Mouse (Mus musculus) midbrain, postnatal 0 days (tissue): Measurements from ENCODE around the gene Bpifa3. TPM values are rescaled to one million over a fixed set of nuclear protein-coding genes. Genes with fewer than 3 reads are reported as not detected.

ENCODE experiments used
- ATAC-seq: fragments of 200-750 bp; cut with Nextera tagmentation; 2 replicates; pipeline ENCODE4 v1.8.0; 2017; ENCODE audit warnings: moderate number of reproducible peaks, mild to moderate bottlenecking, moderate TSS enrichment, moderate library complexity; ENCODE audit not compliant: low FRiP score
- DNase-seq: peaks from one replicate; pipeline ENCODE4 v3.0.0-alpha.2; 2015; ENCODE audit warnings: low spot score
- H3K27ac ChIP-seq: fragments of 300-500 bp; sonication (generic); 2 replicates; pipeline ENCODE4 v1.5.1; 2014; ENCODE audit warnings: low read depth, mild to moderate bottlenecking, low read length, mixed read lengths
- H3K27me3 ChIP-seq: fragments of 300-500 bp; sonication (generic); 2 replicates; pipeline ENCODE4 v1.6.1; 2014; ENCODE audit warnings: low read length, control low read depth, mixed read lengths; ENCODE audit not compliant: insufficient read depth
- H3K36me3 ChIP-seq: fragments of 300-500 bp; sonication (generic); 2 replicates; pipeline ENCODE4 v1.6.1; 2014; ENCODE audit warnings: low read length, control low read depth, mixed read lengths; ENCODE audit not compliant: insufficient read depth
- H3K4me1 ChIP-seq: fragments of 300-500 bp; sonication (generic); 2 replicates; pipeline ENCODE4 v1.6.1; 2014; ENCODE audit warnings: mild to moderate bottlenecking, control low read depth, antibody characterized with exemption, low read length, mixed read lengths; ENCODE audit not compliant: insufficient read depth
- H3K4me2 ChIP-seq: fragments of 300-500 bp; sonication (generic); 2 replicates; pipeline ENCODE4 v1.6.1; 2014; ENCODE audit warnings: low read depth, mild to moderate bottlenecking, low read length, mixed read lengths; ENCODE audit not compliant: poor library complexity, severe bottlenecking
- H3K4me3 ChIP-seq: fragments of 300-500 bp; sonication (generic); 2 replicates; pipeline ENCODE4 v1.5.1; 2014; ENCODE audit warnings: low read depth, mild to moderate bottlenecking, low read length, moderate library complexity
- H3K9ac ChIP-seq: fragments of 300-500 bp; sonication (generic); replicated peaks from 2 replicates; pipeline ENCODE4 v1.6.1; 2014; ENCODE audit warnings: mild to moderate bottlenecking, low read length, moderate library complexity, mixed read lengths; ENCODE audit not compliant: poor library complexity, severe bottlenecking
- H3K9me3 ChIP-seq: fragments of 300-500 bp; sonication (generic); 2 replicates; pipeline ENCODE4 v1.6.1; 2016; ENCODE audit warnings: low read length, control low read depth
- CTCF ChIP-seq: IDR thresholded peaks from 2 replicates; pipeline ENCODE4 v1.5.1; 2016; ENCODE audit warnings: antibody characterized with exemption, mild to moderate bottlenecking
- WGBS: fragments of 180-500 bp; shearing (Covaris S2); extraction: QIAGEN DNeasy Blood & Tissue Kit; methylation state at CpG from one replicate; pipeline ENCODE4 v1.1.7; 2014; 5-methylcytosine and 5-hydroxymethylcytosine counted together
- polyA plus RNA-seq: library from polyadenylated mRNA; unstranded; fragments of >200 nt; fragmentation: Nextera tagmentation; extraction: Ambion mirVana; gene quantifications from 2 replicates; pipeline ENCODE4 v1.2.1, GENCODE M21; 2015
- total RNA-seq: library from RNA; depleted of rRNA; stranded (reverse); fragments of >200 nt; gene quantifications from 2 replicates; pipeline ENCODE4 v1.2.3, GENCODE M21; 2014; rRNA removed

Gene Bpifa3
- total RNA-seq (not detected in 2 replicates), polyA plus RNA-seq (not detected in 2 replicates)

- WGBS: 70% methylated on average over 2 of the region's 2 CpGs
Observed at GRCm38 (mm10) chr2:154130120-154130519, at the start of gene Bpifa3. Bpifa3 (plus strand) TSS chr2:154130336.

GRCm38 (mm10) chr2:154097734-154098133 is 32.4 kb upstream of the Bpifa3 start:
- Histone ChIP-seq H3K9ac (no peak overlapping the region), H3K4me2 (no peak overlapping the region), H3K27ac (no peak overlapping the region), H3K4me3 (no peak overlapping the region), H3K4me1 (no peaks in the 10 kb centered on the region), H3K36me3 (no peaks in the 10 kb centered on the region), H3K9me3 (no peaks in the 10 kb centered on the region), H3K27me3 (no peaks in the 10 kb centered on the region)
- 54% methylated on average over 1 of the region's 1 CpGs for WGBS
- ATAC-seq (no peak), DNase-seq (peak; percentile 21)
- TF ChIP-seq CTCF: peak; percentile 54

More at GRCm38 (mm10) chr2:154130120-154130519, at the start of gene Bpifa3:
- no peaks in the 10 kb centered on the region for H3K4me1 ChIP-seq
- H3K9me3 ChIP-seq: no peaks in the 10 kb centered on the region
- ATAC-seq (no peak), DNase-seq (no peak)
- no peaks in the 10 kb centered on the region for H3K36me3 ChIP-seq
- TF ChIP-seq CTCF: no peak
- H3K9ac ChIP-seq: no peak within 1 kb of the TSS
- H3K4me2 ChIP-seq: no peak within 1 kb of the TSS
- no peak within 1 kb of the TSS for H3K27ac ChIP-seq
- H3K27me3 ChIP-seq: no peaks in the 10 kb centered on the region
- no peak within 1 kb of the TSS for H3K4me3 ChIP-seq

- TF ChIP-seq CTCF: no peak
- H3K4me2 ChIP-seq: no peak overlapping the region
- DNase-seq: no peak
- H3K9me3 ChIP-seq: no peaks in the 10 kb centered on the region
- H3K4me1 ChIP-seq: no peaks in the 10 kb centered on the region
- WGBS: 92% methylated on average over 3 of the region's 3 CpGs
- no peaks in the 10 kb centered on the region for H3K36me3 ChIP-seq
- H3K27ac ChIP-seq: no peak overlapping the region
- no peak for ATAC-seq
- H3K9ac ChIP-seq: no peak overlapping the region
- H3K4me3 ChIP-seq: no peak overlapping the region
- H3K27me3 ChIP-seq: no peaks in the 10 kb centered on the region
Observed at GRCm38 (mm10) chr2:154117381-154117780, 12.8 kb upstream of the Bpifa3 start.

GRCm38 (mm10) chr2:154142580-154142979 is 12.4 kb downstream of the Bpifa3 start, which contains the start of gene Bpifa1:
Bpifa1 (plus strand) TSS chr2:154142880.
- no peak within 1 kb of the TSS for H3K4me3 ChIP-seq
- no peak within 1 kb of the TSS for H3K4me2 ChIP-seq
- 79% methylated on average over 4 of the region's 4 CpGs for WGBS
- H3K36me3 ChIP-seq: no peaks in the 10 kb centered on the region
- H3K27ac ChIP-seq: no peak within 1 kb of the TSS
- ATAC-seq (no peak), DNase-seq (no peak)
- H3K9me3 ChIP-seq: no peaks in the 10 kb centered on the region
- TF ChIP-seq CTCF: no peak
- H3K4me1 ChIP-seq: no peaks in the 10 kb centered on the region
- no peak within 1 kb of the TSS for H3K9ac ChIP-seq
- H3K27me3 ChIP-seq: no peaks in the 10 kb centered on the region

GRCm38 (mm10) chr2:154143735-154144134 is 13.6 kb downstream of the Bpifa3 start:
- no peaks in the 10 kb centered on the region for H3K4me1 ChIP-seq
- no peak overlapping the region for H3K4me3 ChIP-seq
- ATAC-seq (no peak), DNase-seq (peak; percentile 58)
- H3K9ac ChIP-seq: no peak overlapping the region
- no peak overlapping the region for H3K4me2 ChIP-seq
- H3K27me3 ChIP-seq: no peaks in the 10 kb centered on the region
- H3K9me3 ChIP-seq: no peaks in the 10 kb centered on the region
- 67% methylated on average over 3 of the region's 3 CpGs for WGBS
- TF ChIP-seq CTCF: no peak
- no peak overlapping the region for H3K27ac ChIP-seq
- no peaks in the 10 kb centered on the region for H3K36me3 ChIP-seq

GRCm38 (mm10) chr2:154147496-154147895 is 17.4 kb downstream of the Bpifa3 start:
- Histone ChIP-seq H3K27ac (no peak overlapping the region), H3K36me3 (no peaks in the 10 kb centered on the region), H3K4me3 (no peak overlapping the region), H3K9me3 (no peaks in the 10 kb centered on the region), H3K4me2 (no peak overlapping the region), H3K9ac (no peak overlapping the region), H3K27me3 (no peaks in the 10 kb centered on the region), H3K4me1 (no peaks in the 10 kb centered on the region)
- DNase-seq: no peak
- 81% methylated on average over 4 of the region's 4 CpGs for WGBS
- TF ChIP-seq CTCF: no peak
- ATAC-seq: no peak
